Mouse (Mus musculus) small intestine, adult 2 months (tissue): ENCODE measurements around the gene Ttc29. TPM values are rescaled to one million over a fixed set of nuclear protein-coding genes. Genes with fewer than 3 reads are reported as not detected.

Source experiments
- H3K27ac ChIP-seq: fragments of 200-500 bp; 2 replicates; pipeline ENCODE4 v1.5.1; 2012; ENCODE audit warnings: low read depth, low read length, control low read depth, inconsistent platforms; ENCODE audit not compliant: insufficient read depth
- H3K27me3 ChIP-seq: fragments of 200-500 bp; 2 replicates; pipeline ENCODE4 v1.6.1; 2012; ENCODE audit warnings: mild to moderate bottlenecking, moderate library complexity, low read length, inconsistent platforms; ENCODE audit not compliant: control insufficient read depth, insufficient read depth
- H3K36me3 ChIP-seq: fragments of 200-500 bp; 2 replicates; pipeline ENCODE4 v1.6.1; 2012; ENCODE audit warnings: mild to moderate bottlenecking, low read length, control low read depth, inconsistent platforms; ENCODE audit not compliant: control insufficient read depth, insufficient read depth
- H3K4me1 ChIP-seq: fragments of 200-500 bp; 2 replicates; pipeline ENCODE4 v1.6.1; 2012; ENCODE audit warnings: low read length, inconsistent platforms, mixed read lengths; ENCODE audit not compliant: control insufficient read depth, insufficient read depth, insufficient read length
- H3K4me3 ChIP-seq: fragments of 200-500 bp; 2 replicates; pipeline ENCODE4 v1.5.1; 2012; ENCODE audit warnings: low read depth, mild to moderate bottlenecking, control low read depth, inconsistent platforms, low read length, moderate library complexity
- CTCF ChIP-seq: fragments of 200-500 bp; IDR thresholded peaks from 2 replicates; pipeline ENCODE4 v1.5.1; 2012; ENCODE audit warnings: low read depth, mild to moderate bottlenecking, control low read depth, inconsistent platforms, low read length, moderate library complexity, mixed read lengths; ENCODE audit not compliant: insufficient replicate concordance, insufficient read length; ENCODE audit errors: extremely low read depth
- POLR2A ChIP-seq: fragments of 200-500 bp; IDR thresholded peaks from 2 replicates; pipeline ENCODE4 v1.6.1; 2012; ENCODE audit warnings: low read depth, mild to moderate bottlenecking, control low read depth, inconsistent platforms, low read length, moderate library complexity
- WGBS: fragments of 180-500 bp; shearing (Covaris S2); methylation state at CpG from one replicate; pipeline ENCODE4 v1.1.7; 2018; 5-methylcytosine and 5-hydroxymethylcytosine counted together
- polyA plus RNA-seq: library from polyadenylated mRNA; depleted of rRNA; stranded (reverse); fragments of >200 nt; gene quantifications from 2 replicates; pipeline ENCODE4 v1.2.3, GENCODE M21; 2012; rRNA removed

Gene Ttc29
- polyA plus RNA-seq = not detected in 2 replicates

GRCm38 (mm10) chr8:78213074-78213473, at the start of gene Ttc29:
TSS of gene Ttc29 (plus strand) at chr8:78213297.
- H3K4me1 ChIP-seq = no peaks in the 10 kb centered on the region
- TF ChIP-seq POLR2A = no peak
- no peak for TF ChIP-seq CTCF
- H3K27me3 ChIP-seq = no peaks in the 10 kb centered on the region
- no peak within 1 kb of the TSS for H3K27ac ChIP-seq
- H3K36me3 ChIP-seq = no peaks in the 10 kb centered on the region
- no peak within 1 kb of the TSS for H3K4me3 ChIP-seq
- WGBS = 12% methylated on average over 11 of the region's 11 CpGs

- Histone ChIP-seq H3K36me3 (no peaks in the 10 kb centered on the region), H3K4me3 (no peak overlapping the region), H3K27me3 (no peaks in the 10 kb centered on the region), H3K27ac (no peak overlapping the region), H3K4me1 (no peaks in the 10 kb centered on the region)
- WGBS = 75% methylated on average over 1 of the region's 1 CpGs
- TF ChIP-seq CTCF = no peak
- TF ChIP-seq POLR2A = no peak
Measured at GRCm38 (mm10) chr8:78171351-78171750, 41.7 kb upstream of the Ttc29 start.

GRCm38 (mm10) chr8:78182654-78183053, 30.4 kb upstream of the Ttc29 start:
- Histone ChIP-seq H3K36me3 (no peaks in the 10 kb centered on the region), H3K27ac (no peak overlapping the region), H3K4me3 (no peak overlapping the region), H3K27me3 (no peaks in the 10 kb centered on the region), H3K4me1 (no peaks in the 10 kb centered on the region)
- TF ChIP-seq CTCF = no peak
- TF ChIP-seq POLR2A = no peak
- 91% methylated on average over 7 of the region's 7 CpGs for WGBS

- Histone ChIP-seq H3K27me3 (no peaks in the 10 kb centered on the region), H3K36me3 (no peaks in the 10 kb centered on the region), H3K4me3 (no peak overlapping the region), H3K4me1 (no peaks in the 10 kb centered on the region), H3K27ac (no peak overlapping the region)
- TF ChIP-seq CTCF (no peak), POLR2A (no peak)
- 78% methylated on average over 6 of the region's 6 CpGs for whole genome bisulfite sequencing
Measured at GRCm38 (mm10) chr8:78183414-78183813, 29.7 kb upstream of the Ttc29 start.

GRCm38 (mm10) chr8:78187087-78187486, 26.0 kb upstream of the Ttc29 start:
- Histone ChIP-seq H3K4me3 (no peak overlapping the region), H3K4me1 (no peaks in the 10 kb centered on the region), H3K27me3 (no peaks in the 10 kb centered on the region), H3K27ac (no peak overlapping the region), H3K36me3 (no peaks in the 10 kb centered on the region)
- TF ChIP-seq POLR2A (no peak), CTCF (no peak)

- Histone ChIP-seq H3K27me3 (no peaks in the 10 kb centered on the region), H3K4me3 (no peak overlapping the region), H3K36me3 (no peaks in the 10 kb centered on the region), H3K27ac (no peak overlapping the region), H3K4me1 (no peaks in the 10 kb centered on the region)
- WGBS = 17% methylated on average over 5 of the region's 5 CpGs
- TF ChIP-seq CTCF = no peak
- no peak for TF ChIP-seq POLR2A
Measured at GRCm38 (mm10) chr8:78204229-78204628, 8.9 kb upstream of the Ttc29 start.

- Histone ChIP-seq H3K27ac (no peak overlapping the region), H3K4me3 (no peak overlapping the region), H3K27me3 (no peaks in the 10 kb centered on the region), H3K36me3 (no peaks in the 10 kb centered on the region), H3K4me1 (no peaks in the 10 kb centered on the region)
- 21% methylated on average over 3 of the region's 3 CpGs for WGBS
- TF ChIP-seq POLR2A = no peak
- no peak for TF ChIP-seq CTCF
Measured at GRCm38 (mm10) chr8:78210424-78210823, 2.7 kb upstream of the Ttc29 start.

GRCm38 (mm10) chr8:78214645-78215044, 1.5 kb downstream of the Ttc29 start:
- Histone ChIP-seq H3K36me3 (no peaks in the 10 kb centered on the region), H3K4me1 (no peaks in the 10 kb centered on the region), H3K4me3 (no peak overlapping the region), H3K27ac (no peak overlapping the region), H3K27me3 (no peaks in the 10 kb centered on the region)
- no peak for TF ChIP-seq CTCF
- no peak for TF ChIP-seq POLR2A
- 54% methylated on average over 3 of the region's 3 CpGs for WGBS
